ENCODE assay signal across 15 mouse cellular contexts in the genomic region with DNA sequence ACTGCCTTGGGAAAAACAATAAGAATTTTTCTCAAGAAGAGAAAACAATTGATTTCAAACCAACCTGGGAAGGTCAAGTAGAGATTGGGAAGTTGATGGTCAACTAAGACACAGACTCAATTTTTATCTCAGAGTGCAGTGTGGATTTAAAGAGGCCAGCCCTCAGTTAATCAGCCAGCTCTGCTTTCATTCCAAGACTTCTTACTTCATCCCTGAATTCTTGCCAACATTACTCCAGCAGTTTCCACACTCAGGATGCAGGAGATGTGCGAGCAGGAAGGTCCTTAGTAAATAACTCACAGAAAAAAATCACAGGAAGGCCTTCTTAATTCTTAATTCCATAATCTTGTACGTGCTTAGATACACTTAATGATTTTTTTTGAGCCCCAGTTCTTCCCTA.
DNase-seq lines count a peak whose midpoint lies in the region; ATAC-seq lines count a peak whose summit lies in the region.
"Had no signal": no experiment of that assay in that cellular context is flagged by ENCODE, and none has a peak within 500 bp of the region (broad histone marks: within the 10 kb centered on the region; RNA-seq: fewer than 3 reads in every experiment).

No protein-coding gene starts in this region.

- H3K9ac ChIP-seq in lung, embryonic 15.5 days = no peak overlapping the region
- H3K9ac ChIP-seq: hindbrain, embryonic 14.5 days; liver, embryonic 12.5 days had no signal

- H3K36me3 ChIP-seq in lung, embryonic 15.5 days = no peaks in the 10 kb centered on the region
- H3K36me3 ChIP-seq: liver, embryonic 12.5 days had no signal

- WGBS in lung, embryonic 15.5 days = 19% methylated on average over 2 of the region's 2 CpGs

- H3K9me3 ChIP-seq in lung, embryonic 15.5 days = no peaks in the 10 kb centered on the region
- H3K9me3 ChIP-seq: liver, embryonic 12.5 days had no signal

- peak; percentile 91 for DNase-seq in heart, adult 11 months
- DNase-seq in heart, postnatal 4 days = no peak
- peak; percentile 55 for DNase-seq in 3T3-L1 (ENCODE audit: low read depth, low spot score)
- DNase-seq in heart, adult 9 months (ENCODE audit: low spot score in 2 of 2) = peak; percentile 61 to 65
- no peak for DNase-seq in ovary, postnatal 36 days (ENCODE audit: low spot score)
- no peak for DNase-seq in layer of hippocampus, postnatal 36 days
- DNase-seq: cerebellum, postnatal 10 days; gastrocnemius, postnatal 36 days; right cerebral cortex, adult 18-20 months; thymus, adult 18-20 months had no signal

- H3K4me3 ChIP-seq in lung, embryonic 15.5 days = no peak overlapping the region
- H3K4me3 ChIP-seq: liver, embryonic 12.5 days had no signal

- ATAC-seq in lung, embryonic 15.5 days (ENCODE audit: borderline replicate concordance, extremely low read depth, low FRiP score, low TSS enrichment) = no peak
- ATAC-seq in cerebellum, adult (ENCODE audit: insufficient number of reproducible peaks, low FRiP score, low TSS enrichment) = no peak
- ATAC-seq: intestine, postnatal 0 days; liver, embryonic 12.5 days had no signal

- H3K4me2 ChIP-seq in lung, embryonic 15.5 days = no peak overlapping the region
- H3K4me2 ChIP-seq: hindbrain, embryonic 14.5 days; liver, embryonic 12.5 days had no signal

- no peaks in the 10 kb centered on the region for H3K27me3 ChIP-seq in lung, embryonic 15.5 days
- H3K27me3 ChIP-seq: liver, embryonic 12.5 days had no signal

- H3K27ac ChIP-seq in lung, embryonic 15.5 days = 0 out of 2 replicates have a peak overlapping the region, but pooled peaks have one; percentile 27
- H3K27ac ChIP-seq: hindbrain, embryonic 14.5 days; liver, embryonic 12.5 days had no signal

- peaks cover 23% of the 10 kb centered on the region for H3K4me1 ChIP-seq in lung, embryonic 15.5 days
- H3K4me1 ChIP-seq: liver, embryonic 12.5 days had no signal

Comparison
In these comparisons a context has a peak if more than half of its experiments do, and no peak if none do; other contexts are left out.
1. DNase-seq: peak in heart, adult 11 months (single experiment), 3T3-L1 (single experiment) and heart, adult 9 months (2 of 2); none in heart, postnatal 4 days (single experiment), ovary, postnatal 36 days (single experiment) and layer of hippocampus, postnatal 36 days (0 of 2).